Mouse (Mus musculus) heart, embryonic 15.5 days (tissue): ENCODE measurements at regions not wholly inside any gene's neighbourhood (a gene's known extent, or its start where the extent isn't known, plus 50 kb on each side); places are given as distances from the start of the nearest gene placed in this dataset.

Source experiments
- ATAC-seq: fragments of 200-750 bp; cut with Nextera tagmentation; replicated peaks from 2 replicates; pipeline ENCODE4 v1.8.0; 2017; ENCODE audit warnings: low read depth, moderate TSS enrichment; ENCODE audit not compliant: insufficient number of reproducible peaks, insufficient read depth, low FRiP score
- H3K27ac ChIP-seq: fragments of 300-500 bp; sonication (generic); 2 replicates; pipeline ENCODE4 v1.5.1; 2015; ENCODE audit warnings: mild to moderate bottlenecking, inconsistent platforms
- H3K27me3 ChIP-seq: fragments of 300-500 bp; sonication (generic); 2 replicates; pipeline ENCODE4 v1.6.1; 2015; ENCODE audit warnings: inconsistent platforms
- H3K36me3 ChIP-seq: fragments of 300-500 bp; sonication (generic); 2 replicates; pipeline ENCODE4 v1.6.1; 2015; ENCODE audit warnings: mild to moderate bottlenecking, inconsistent platforms
- H3K4me1 ChIP-seq: fragments of 300-500 bp; sonication (generic); replicated peaks from 2 replicates; pipeline ENCODE4 v1.6.1; 2015; ENCODE audit warnings: inconsistent platforms
- H3K4me2 ChIP-seq: fragments of 300-500 bp; sonication (generic); 2 replicates; pipeline ENCODE4 v1.6.1; 2015; ENCODE audit warnings: inconsistent platforms, mild to moderate bottlenecking, moderate library complexity
- H3K4me3 ChIP-seq: fragments of 300-500 bp; sonication (generic); 2 replicates; pipeline ENCODE4 v1.5.1; 2015; ENCODE audit warnings: mild to moderate bottlenecking, inconsistent platforms
- H3K9ac ChIP-seq: fragments of 300-500 bp; sonication (generic); 2 replicates; pipeline ENCODE4 v1.6.1; 2015; ENCODE audit warnings: mild to moderate bottlenecking, inconsistent platforms
- H3K9me3 ChIP-seq: fragments of 300-500 bp; sonication (generic); replicated peaks from 2 replicates; pipeline ENCODE4 v1.6.1; 2016; ENCODE audit warnings: inconsistent platforms
- WGBS: fragments of 180-500 bp; shearing (Covaris S2); methylation state at CpG from one replicate; pipeline ENCODE4 v1.1.7; 2015; ENCODE audit warnings: mixed read lengths; 5-methylcytosine and 5-hydroxymethylcytosine counted together

DNA sequence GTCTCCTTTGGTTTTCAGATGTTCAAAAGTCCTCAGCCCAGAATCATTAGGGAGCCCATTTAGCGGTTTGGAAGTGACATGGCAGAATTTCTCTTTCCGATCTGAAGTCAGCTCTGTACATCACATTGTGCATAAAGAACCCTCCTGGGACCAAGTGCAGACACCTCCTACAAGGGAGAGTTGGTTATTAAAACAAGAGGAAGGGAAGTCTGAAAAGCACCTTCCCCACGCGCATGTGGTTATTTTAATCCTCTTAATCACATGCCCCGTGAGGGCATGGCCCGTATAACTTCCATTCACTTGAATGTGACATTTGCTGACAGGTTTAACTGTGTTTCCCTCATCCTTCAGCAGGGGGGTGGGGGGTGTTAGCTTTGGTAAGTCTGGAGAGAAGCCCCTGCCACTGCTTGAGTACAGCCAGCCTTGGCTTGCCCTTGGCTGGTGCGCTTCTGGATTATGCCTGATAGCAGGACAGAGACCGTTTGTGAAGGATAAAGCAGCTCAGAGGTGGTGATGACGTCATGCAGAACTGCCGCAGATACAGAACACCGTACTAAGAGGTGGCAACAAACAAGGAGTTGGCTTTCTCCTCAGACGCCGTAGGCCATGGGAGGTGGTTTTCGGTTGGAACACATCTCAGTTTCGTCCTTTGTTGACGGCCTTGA lies 51.5 kb upstream of the Pcdh8 start:
- H3K4me3 ChIP-seq = no peak overlapping the region
- peak overlapping the region; percentile 27 for H3K4me2 ChIP-seq
- WGBS = 35% methylated on average over 16 of the region's 16 CpGs

GRCm38 (mm10) chr14:79822011-79822435 lies 50.9 kb upstream of the Pcdh8 start:
- H3K4me2 ChIP-seq = peak overlapping the region; percentile 27
- no peak overlapping the region for H3K4me3 ChIP-seq
- no peaks in the 10 kb centered on the region for H3K27me3 ChIP-seq
- no peak for ATAC-seq
- H3K27ac ChIP-seq = no peak overlapping the region
- H3K9me3 ChIP-seq = no peaks in the 10 kb centered on the region
- no peaks in the 10 kb centered on the region for H3K36me3 ChIP-seq
- WGBS = 70% methylated on average over 5 of the region's 5 CpGs
- H3K4me1 ChIP-seq = peaks cover 10% of the 10 kb centered on the region
- H3K9ac ChIP-seq = no peak overlapping the region

More for the DNA sequence above, 51.5 kb upstream of the Pcdh8 start:
- Histone ChIP-seq H3K27me3 (no peaks in the 10 kb centered on the region), H3K4me1 (peaks cover 10% of the 10 kb centered on the region), H3K9me3 (no peaks in the 10 kb centered on the region), H3K27ac (no peak overlapping the region), H3K9ac (no peak overlapping the region), H3K36me3 (no peaks in the 10 kb centered on the region)
- 0 out of 2 replicates have a peak, but pooled peaks have one; percentile 35 for ATAC-seq

- H3K36me3 ChIP-seq = no peaks in the 10 kb centered on the region
- H3K27me3 ChIP-seq = no peaks in the 10 kb centered on the region
- H3K4me2 ChIP-seq = no peak overlapping the region
- no peak overlapping the region for H3K9ac ChIP-seq
- H3K27ac ChIP-seq = no peak overlapping the region
- ATAC-seq = no peak
- no peaks in the 10 kb centered on the region for H3K9me3 ChIP-seq
- 82% methylated on average over 5 of the region's 5 CpGs for WGBS
- H3K4me3 ChIP-seq = no peak overlapping the region
- peaks cover 10% of the 10 kb centered on the region for H3K4me1 ChIP-seq
These were observed 50.4 kb upstream of the Pcdh8 start for GRCm38 (mm10) chr14:79821352-79822010.
